Mouse (Mus musculus) gastrocnemius, postnatal 4 days (tissue): Measurements from ENCODE around the gene Efemp1. TPM values are rescaled to one million over a fixed set of nuclear protein-coding genes. Genes with fewer than 3 reads are reported as not detected.

Experiments used
- DNase-seq, 2 experiments: peaks; one replicate each; pipeline ENCODE4 v3.0.0; 2021 to 2022; ENCODE audit warnings: low spot score in 2 of 2, mixed read lengths in 2 of 2
- long read RNA-seq, 2 experiments: library from polyadenylated mRNA; stranded (forward); transcript quantifications; one replicate each; pipeline ENCODE4 v2.0.0; 2021
- total RNA-seq, 2 experiments: library from RNA; stranded (reverse); gene quantifications; 2 replicates each; pipeline ENCODE4 v1.2.3; 2021

The Efemp1 gene
- total RNA-seq: 10 to 100 TPM; 22.3 to 32.4 TPM
- long read RNA-seq, experiment 1, transcript Efemp1-201 (11 exons, 2,037 nt): major isoform, 18 of 28 reads
- long read RNA-seq, experiment 1, partial matches to known transcripts: 2 of 28 reads
- long read RNA-seq, experiment 1, other reads (novel, unspliced or antisense): 8 of 28 reads
- long read RNA-seq, experiment 2, transcript Efemp1-201 (11 exons, 2,037 nt): major isoform, 15 of 25 reads
- long read RNA-seq, experiment 2, partial matches to known transcripts: 7 of 25 reads
- long read RNA-seq, experiment 2, other reads (novel, unspliced or antisense): 3 of 25 reads

DNA sequence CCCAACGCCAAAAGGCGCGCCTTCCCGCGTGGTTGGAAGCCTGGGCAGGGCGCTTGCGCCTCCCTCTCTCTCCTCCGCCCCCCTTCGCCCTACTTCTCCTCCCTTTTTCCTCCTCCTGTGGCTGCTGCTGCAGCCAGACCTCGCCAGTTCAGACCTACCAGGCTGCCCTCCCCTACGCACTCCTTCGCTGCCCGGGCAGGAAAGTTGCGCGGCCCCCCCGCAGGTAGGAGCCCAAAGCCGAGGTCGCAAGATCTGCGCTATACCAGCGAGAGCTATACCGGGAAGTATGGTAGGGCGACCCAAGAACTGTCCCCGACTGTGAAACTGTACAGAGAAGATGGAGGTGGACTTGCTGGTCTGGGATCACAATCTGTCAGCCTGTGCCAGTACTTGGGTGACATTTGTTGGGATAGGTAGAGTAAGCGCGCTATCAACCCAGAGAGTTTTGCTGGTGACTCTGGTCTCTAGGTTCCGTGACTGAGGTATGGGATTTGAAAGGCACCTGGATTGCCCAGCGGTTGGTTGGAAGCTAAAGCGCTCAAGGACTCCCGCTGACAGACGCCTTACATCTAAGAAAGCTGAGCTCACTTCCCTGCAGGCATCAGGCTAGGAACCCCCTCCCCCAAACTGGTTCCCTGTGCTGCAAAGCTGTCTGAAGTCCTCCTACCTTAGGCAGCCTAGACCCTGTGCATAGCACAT lies at the start of gene Efemp1:
TSS of gene Efemp1 (plus strand) at position 103 of the 699 bp plus-strand sequence.
- peak in 1 of 2 experiments; percentile 18 for DNase-seq

GRCm38 (mm10) chr11:28808685-28809084 lies 44.3 kb upstream of the Efemp1 start:
- DNase-seq: peak in 1 of 2 experiments; percentile 17

DNA sequence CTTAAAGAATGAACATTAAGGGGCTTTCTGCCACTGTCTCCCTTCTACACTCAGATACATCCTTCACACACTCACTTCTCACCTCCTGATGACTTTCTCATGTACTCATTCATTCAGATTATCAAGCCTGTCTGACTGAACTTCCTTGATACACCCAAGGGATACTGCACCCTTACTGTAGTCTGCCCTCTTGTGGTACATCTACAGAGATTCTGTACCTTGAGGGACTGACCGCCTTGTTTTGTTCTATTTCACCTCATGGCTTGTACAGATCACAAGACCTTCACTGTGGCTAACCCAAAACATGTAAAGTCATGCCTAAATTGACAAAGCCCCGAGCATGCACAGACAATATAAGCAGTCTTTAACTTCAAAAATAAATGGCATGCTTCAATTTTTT lies 41.1 kb upstream of the Efemp1 start:
- no peak for DNase-seq

DNA sequence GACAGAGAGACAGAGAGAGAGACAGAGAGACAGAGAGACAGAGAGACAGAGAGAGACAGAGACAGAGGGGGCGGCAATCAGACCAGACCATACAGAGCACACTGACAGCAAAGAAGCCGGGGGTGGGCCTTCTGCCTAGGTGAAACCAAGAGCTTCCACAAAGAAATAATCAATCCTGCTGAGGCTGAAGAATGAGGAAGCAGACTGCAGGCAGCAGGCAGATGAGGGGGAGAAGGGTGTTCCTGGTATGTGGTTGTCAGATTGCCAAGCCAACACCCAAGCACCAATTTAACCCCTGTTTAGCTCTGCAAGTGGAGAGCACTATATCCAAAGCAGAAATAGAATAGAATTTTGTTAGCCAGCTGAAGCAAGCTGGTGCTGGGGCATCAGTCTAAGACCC lies 40.4 kb upstream of the Efemp1 start:
- no peak for DNase-seq

GRCm38 (mm10) chr11:28817405-28817804 lies 35.6 kb upstream of the Efemp1 start:
- DNase-seq: no peak

- DNase-seq: no peak
Measured at GRCm38 (mm10) chr11:28826950-28827349, 26.1 kb upstream of the Efemp1 start.

- no peak for DNase-seq
Measured at GRCm38 (mm10) chr11:28833809-28834208, 19.2 kb upstream of the Efemp1 start.

GRCm38 (mm10) chr11:28835141-28835540 lies 17.9 kb upstream of the Efemp1 start:
- DNase-seq: no peak

DNA sequence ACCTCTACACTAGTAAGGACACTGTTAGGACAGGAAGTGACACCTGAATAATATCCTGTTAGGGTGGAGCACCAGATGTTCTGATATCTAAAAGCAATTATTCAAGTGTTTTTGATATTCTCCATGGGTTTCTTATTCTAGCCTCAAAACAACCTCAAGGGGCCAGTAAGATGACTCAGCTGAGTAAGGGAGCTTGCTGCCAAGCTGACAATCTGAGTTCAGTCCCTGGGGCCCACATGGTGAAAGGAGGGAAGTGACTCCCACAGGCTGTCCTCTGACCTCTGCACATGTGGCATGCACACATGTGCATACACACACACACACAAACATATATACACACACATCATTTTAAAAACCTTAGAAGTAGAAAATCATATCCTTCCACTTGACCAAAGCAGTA lies 3.2 kb upstream of the Efemp1 start:
- DNase-seq: no peak

DNA sequence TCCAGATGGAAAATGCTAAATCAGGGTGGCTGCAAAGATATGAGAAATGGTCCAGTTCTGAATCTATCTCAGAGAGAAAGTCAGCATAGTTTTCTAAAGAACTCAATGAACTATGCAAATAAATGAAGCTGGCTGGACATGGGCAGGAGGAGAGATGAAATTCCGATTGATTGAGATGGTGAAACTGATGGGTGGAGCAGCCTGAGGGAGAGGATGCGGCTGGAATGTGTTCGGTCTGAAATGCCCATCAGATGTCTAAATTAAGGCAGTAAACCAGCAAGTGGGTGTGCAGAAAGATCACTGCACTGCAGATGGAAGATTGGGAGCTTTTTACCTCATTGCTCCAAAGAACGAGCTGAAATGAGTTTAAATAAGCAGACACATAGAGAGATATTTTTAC lies 1.4 kb upstream of the Efemp1 start:
- no peak for DNase-seq

DNA sequence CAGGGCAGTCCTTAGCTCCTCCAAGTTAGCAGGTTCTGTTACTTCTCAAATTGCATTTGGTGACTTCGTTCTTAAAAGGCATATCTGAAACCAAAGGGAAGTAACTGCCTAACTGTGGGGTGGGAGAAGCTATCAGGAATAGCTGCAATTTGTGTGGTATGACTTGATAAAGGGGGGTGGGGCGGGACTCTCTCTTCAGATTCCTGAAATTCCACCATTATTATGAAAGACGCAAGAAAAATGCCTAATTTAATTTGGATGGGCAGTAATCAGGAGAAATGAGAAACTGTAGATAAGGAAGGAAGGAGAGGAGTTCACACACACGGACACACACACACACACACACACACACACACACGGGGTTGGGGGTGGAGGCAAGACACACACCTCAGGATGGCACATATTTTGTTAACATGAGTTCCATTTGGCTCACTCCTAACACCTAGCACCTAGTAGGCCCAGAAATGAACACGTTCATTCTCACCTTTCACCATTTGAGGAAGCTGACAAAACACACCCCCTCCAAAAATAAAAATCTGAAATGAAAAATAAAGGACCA lies 564 bp upstream of the Efemp1 start:
- DNase-seq: no peak

- DNase-seq: no peak
Measured at GRCm38 (mm10) chr11:28859125-28859524, 6.1 kb downstream of the Efemp1 start.

DNA sequence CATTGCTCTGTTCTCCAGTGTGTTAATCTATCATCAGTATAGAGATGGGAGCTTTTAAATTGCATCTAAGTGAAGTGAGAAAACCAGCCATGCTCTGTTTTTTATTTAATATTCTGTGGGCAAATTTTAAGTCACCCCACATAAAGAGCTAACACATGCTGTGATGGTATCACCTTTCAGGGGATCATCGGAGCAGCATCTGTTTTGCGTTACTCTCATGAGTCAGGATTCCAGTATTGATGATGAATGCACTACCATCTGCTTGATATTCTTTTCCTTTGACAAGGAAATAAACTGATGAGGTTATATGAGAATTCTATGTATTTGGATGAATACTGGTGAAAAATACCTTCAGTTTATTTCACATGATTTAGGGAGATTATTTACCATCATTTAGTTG lies 16.1 kb downstream of the Efemp1 start:
- DNase-seq: no peak

- no peak for DNase-seq
Measured at GRCm38 (mm10) chr11:28881381-28881976, 28.5 kb downstream of the Efemp1 start.

DNA sequence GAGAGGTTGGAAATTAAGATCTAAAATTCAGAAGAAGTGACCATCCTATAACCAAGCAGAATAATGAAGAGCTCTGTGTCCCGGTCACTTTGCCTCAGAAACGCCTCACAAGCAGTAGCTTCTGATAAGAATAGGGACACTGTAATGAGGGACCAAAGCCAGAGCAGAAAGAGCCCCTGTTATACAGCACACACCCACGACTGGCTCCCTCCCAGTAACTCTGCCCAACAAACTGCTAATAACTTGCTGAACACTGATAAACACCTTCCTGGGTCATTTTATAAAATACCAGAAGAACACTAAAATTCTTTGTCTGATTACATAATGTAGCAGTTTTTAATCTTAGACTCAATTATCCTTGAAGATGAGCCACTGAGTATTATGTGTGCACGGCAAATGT lies 30.1 kb downstream of the Efemp1 start:
- no peak for DNase-seq

DNA sequence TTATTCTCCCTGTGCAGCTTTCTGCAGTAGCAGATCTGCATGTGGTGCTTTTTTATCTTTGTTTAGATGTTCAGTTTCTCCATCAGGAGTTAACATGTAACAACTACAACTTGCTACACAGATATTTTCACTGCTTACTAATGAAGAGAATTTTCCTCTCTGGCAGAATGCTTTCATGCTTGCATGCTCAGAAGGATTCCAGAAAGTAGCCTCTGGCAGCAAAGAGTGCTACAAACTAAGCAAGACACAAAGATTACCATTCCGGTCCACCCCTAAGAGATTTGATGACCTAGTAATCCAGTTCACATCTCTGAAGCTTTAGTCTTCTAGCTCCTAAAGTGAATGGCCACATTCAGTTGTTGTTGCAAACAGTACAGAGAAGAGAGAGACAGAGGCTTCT lies 36.5 kb downstream of the Efemp1 start:
- no peak for DNase-seq

DNA sequence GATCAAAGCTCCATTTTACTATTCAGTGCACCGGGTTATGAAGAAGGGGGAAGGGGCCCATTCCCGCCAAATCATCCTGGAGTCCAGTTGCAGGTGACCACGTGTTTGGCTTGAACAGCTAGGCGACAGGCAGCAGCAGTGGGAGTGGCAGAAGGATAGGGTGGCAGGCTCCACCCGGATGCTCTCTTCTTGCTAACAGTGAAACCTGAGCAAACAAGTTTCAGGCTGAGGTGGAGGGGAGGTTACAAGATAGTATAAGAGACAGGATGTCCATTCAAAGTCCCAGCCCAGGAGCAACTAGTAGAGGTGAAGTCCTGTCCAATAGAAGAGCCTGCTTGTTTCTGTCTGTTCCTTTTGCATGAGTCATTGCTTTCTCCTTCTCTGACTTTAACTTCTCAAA lies 38.5 kb downstream of the Efemp1 start:
- DNase-seq: no peak

GRCm38 (mm10) chr11:28899420-28899819 lies 46.4 kb downstream of the Efemp1 start:
- no peak for DNase-seq

DNA sequence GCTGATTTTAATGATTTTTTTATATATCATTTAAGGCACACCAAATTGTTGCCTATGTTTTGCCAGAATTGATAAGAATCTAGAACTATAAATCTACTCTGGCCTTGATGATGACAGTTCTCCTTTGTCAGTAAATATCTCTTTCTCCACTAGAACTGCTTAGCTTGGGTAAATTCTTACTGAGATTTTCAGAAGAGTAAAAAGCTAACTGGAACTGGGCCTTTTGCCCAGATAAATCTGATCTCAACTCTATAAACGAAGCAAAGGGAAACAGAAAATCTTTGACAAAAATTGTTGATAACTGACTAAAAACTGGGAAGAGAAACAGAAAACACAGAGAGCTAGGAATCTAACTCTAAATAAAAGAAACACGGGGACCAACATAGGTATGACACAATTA lies 51.6 kb downstream of the Efemp1 start:
- DNase-seq: no peak

DNA sequence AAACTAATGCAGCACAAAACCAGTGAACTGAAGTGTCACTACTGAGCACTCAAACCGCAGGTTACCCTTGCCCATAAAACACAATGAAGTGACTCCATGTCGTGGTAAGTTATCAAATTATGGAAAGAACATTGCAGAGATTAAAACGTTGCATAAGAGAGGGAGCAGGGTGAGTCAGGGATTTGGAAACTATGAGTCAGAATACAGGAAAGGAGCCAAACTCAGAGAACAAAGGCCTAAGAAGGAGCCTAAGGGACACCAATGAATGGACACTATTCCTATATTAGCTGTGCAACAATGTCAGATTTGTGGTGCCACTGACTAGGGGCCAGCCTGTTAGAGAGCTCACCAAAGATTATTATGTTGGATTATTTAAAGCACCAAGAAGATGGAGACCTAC lies 53.3 kb downstream of the Efemp1 start:
- no peak for DNase-seq

DNA sequence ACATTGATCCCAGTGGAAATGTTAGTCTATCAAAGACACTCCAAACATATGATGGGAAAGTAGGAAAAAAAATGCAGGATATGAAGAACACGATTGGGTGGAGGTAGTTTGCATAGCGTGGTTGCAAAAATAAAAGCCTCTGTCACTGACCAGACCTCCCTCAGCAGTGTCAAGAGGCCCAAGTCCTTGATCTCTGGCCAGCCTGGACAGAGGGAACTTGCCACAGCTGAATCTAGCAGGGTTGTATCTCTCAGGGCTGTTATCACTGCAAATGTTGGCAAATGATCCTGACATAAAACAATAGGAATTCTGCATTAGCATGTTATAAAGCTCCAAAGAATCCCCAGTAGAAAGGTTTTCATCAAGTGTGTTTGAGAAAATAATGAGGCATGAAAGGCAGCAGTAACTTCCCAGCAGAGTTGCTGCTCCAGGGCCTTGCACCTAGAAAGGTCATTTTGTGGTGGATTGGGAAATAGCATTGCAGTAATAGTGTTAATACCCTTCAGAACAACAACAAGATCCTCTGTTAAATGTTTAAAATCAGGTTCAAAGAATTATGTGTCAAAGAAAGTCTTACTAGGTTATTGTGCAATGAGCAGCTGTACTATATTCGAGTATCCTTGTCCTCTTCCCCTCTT lies 56.0 kb downstream of the Efemp1 start:
- DNase-seq: peak in 1 of 2 experiments; percentile 15
